Mouse (Mus musculus): Measurements from ENCODE around the gene Tuba1a. TPM values are rescaled to one million over a fixed set of nuclear protein-coding genes. Genes with fewer than 3 reads are reported as not detected.
A peak's percentile ranks its signal among the peaks of the same experiment; 100 is the strongest.
"Not testable (repeated sequence)": the region's sequence is repeated elsewhere in the genome, so short reads cannot be mapped to it uniquely, and the experiment has no call there.

Gene Tuba1a
- polyA plus RNA-seq, 1 experiment from 2014 or later = 1,001 TPM

DNA sequence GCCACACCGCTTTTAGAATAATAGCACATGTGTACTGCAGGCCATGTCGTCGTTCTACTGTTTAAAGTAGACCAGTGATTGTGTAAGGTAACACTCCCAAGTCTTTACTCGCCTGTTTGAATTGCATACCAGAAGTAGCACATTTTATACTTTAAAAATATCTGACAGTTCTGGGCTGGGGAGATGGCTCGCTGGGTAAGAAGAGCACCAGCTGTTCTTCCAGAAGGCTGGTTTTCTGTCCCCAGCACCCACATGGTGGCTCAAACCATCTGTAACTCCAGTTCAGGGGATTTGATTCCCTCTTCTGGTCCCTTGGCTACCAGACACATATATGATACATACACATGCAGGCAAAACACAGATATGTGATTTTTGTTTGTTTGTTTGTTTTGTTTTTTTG, 4.0 kb upstream of the Tuba1a start:
- H3K9ac ChIP-seq (ENCODE audit: low read length) = no peak overlapping the region
- H3K4me2 ChIP-seq (ENCODE audit: low read depth, low read length) = no peak overlapping the region
- 57% methylated on average over 5 of the region's 5 CpGs for WGBS
- no peak for ATAC-seq (ENCODE audit: insufficient read depth, low FRiP score)
- no peaks in the 10 kb centered on the region for H3K27me3 ChIP-seq (ENCODE audit: control insufficient read depth, insufficient read depth, low read length)
- H3K27ac ChIP-seq (ENCODE audit: low read length) = no peak overlapping the region
- no peak overlapping the region for H3K4me3 ChIP-seq (replicated peaks; ENCODE audit: low read length)
- no peaks in the 10 kb centered on the region for H3K4me1 ChIP-seq (ENCODE audit: control insufficient read depth, insufficient read depth, low read length)
- no peaks in the 10 kb centered on the region for H3K9me3 ChIP-seq (replicated peaks; ENCODE audit: control insufficient read depth, low read length)
- no peaks in the 10 kb centered on the region for H3K36me3 ChIP-seq (ENCODE audit: control insufficient read depth, insufficient read depth, low read length)

DNA sequence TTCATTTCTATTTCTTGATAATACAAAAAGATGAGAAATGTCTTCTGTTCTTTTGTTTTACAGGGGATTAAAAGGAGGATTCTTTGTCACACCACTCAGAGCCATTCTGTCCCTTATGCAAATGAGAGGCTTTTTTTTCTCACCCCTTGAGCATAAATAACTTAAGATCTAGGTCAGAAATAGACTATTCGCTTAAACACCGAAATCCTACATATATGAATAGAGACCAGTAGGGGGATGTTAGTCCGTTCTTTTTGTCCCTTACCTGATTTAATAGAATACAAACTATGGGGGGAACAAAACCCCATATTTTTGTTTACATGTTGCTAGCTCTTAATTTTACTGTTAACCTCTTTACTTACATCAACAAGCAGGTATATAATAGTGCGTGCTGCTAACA, 2.5 kb upstream of the Tuba1a start:
- Histone ChIP-seq H3K9me3 (replicated peaks; ENCODE audit: control insufficient read depth, low read length) (no peaks in the 10 kb centered on the region), H3K9ac (ENCODE audit: low read length) (no peak overlapping the region), H3K4me2 (ENCODE audit: low read depth, low read length) (no peak overlapping the region), H3K36me3 (ENCODE audit: control insufficient read depth, insufficient read depth, low read length) (no peaks in the 10 kb centered on the region), H3K27me3 (ENCODE audit: control insufficient read depth, insufficient read depth, low read length) (no peaks in the 10 kb centered on the region), H3K4me3 (replicated peaks; ENCODE audit: low read length) (no peak overlapping the region), H3K27ac (ENCODE audit: low read length) (no peak overlapping the region), H3K4me1 (ENCODE audit: control insufficient read depth, insufficient read depth, low read length) (0 out of 2 replicates have a peak, but pooled peaks cover 2% of the 10 kb centered on the region)
- ATAC-seq (ENCODE audit: insufficient read depth, low FRiP score) = no peak
- 93% methylated on average over 4 of the region's 4 CpGs for WGBS

DNA sequence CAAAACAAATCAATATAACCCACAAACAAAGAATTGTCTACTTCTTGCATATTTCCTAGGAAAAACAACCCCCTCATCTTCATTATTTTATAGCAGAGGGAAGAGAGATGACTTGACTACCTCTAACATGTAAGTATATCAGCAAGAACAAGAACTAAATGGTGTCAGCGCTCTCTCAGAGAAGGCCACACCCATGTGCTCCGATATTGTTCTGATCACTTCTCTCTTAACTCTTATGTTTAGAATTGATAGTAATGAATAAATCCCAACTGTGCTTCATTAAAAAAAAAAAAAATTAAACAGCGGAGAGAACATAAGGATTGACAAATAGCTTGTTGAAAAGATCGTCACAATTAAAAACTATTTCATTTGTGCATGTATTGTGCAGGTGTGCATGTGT, 1.8 kb upstream of the Tuba1a start:
- Histone ChIP-seq H3K9me3 (replicated peaks; ENCODE audit: control insufficient read depth, low read length) (no peaks in the 10 kb centered on the region), H3K4me3 (replicated peaks; ENCODE audit: low read length) (no peak overlapping the region), H3K4me2 (ENCODE audit: low read depth, low read length) (no peak overlapping the region), H3K27me3 (ENCODE audit: control insufficient read depth, insufficient read depth, low read length) (no peaks in the 10 kb centered on the region), H3K36me3 (ENCODE audit: control insufficient read depth, insufficient read depth, low read length) (no peaks in the 10 kb centered on the region), H3K4me1 (ENCODE audit: control insufficient read depth, insufficient read depth, low read length) (0 out of 2 replicates have a peak, but pooled peaks cover 2% of the 10 kb centered on the region), H3K27ac (ENCODE audit: low read length) (no peak overlapping the region), H3K9ac (ENCODE audit: low read length) (no peak overlapping the region)
- WGBS = 70% methylated on average over 4 of the region's 4 CpGs
- ATAC-seq (ENCODE audit: insufficient read depth, low FRiP score) = no peak

DNA sequence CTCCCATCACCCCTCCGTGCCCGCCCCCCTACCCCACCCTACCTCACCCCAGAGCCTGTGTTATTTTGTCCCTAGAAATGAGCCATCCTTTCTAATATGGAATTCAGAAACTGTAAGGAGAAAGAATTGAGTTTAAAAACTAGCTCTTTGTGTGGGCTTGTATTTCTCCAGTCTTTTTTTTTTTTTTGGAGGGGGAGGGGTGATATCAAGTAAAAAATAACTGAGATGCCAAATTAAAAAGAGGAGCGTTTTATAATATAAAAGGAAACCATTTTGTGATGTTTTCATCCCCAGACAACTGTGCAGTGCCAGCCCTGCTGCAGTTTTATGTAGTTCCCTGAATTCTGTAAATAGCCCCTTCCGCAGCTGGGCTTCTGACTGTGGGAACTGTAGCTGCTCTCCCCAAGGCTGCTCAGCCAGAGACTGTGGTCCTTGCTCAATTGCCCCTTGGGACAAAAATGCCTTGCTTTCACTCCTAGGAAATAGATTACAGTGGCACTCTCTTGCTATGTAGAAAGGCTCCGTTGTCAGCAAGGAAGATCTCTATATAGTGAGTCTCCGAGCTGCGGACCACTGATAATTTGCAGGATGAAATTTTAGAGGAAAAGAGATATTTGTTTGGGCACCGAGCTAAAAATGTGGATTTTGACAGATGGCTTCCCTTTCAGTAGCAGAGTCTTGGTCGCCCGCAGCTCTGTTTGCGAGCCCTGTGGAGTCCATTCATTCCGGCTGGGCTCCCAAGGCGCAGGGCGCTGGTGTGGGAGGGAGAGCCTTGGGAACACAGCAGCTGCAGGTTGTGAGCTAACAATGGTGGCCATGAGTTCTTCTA, 1.1 kb upstream of the Tuba1a start:
- 0 out of 2 replicates have a peak overlapping the region, but pooled peaks have one; percentile 10 for H3K4me3 ChIP-seq (replicated peaks; ENCODE audit: low read length)
- peak overlapping the region; percentile 59 for H3K27ac ChIP-seq (ENCODE audit: low read length)
- 0 out of 2 replicates have a peak, but pooled peaks cover 2% of the 10 kb centered on the region for H3K4me1 ChIP-seq (ENCODE audit: control insufficient read depth, insufficient read depth, low read length)
- no peak for ATAC-seq (ENCODE audit: insufficient read depth, low FRiP score)
- WGBS = 29% methylated on average over 14 of the region's 14 CpGs
- H3K9me3 ChIP-seq (replicated peaks; ENCODE audit: control insufficient read depth, low read length) = no peaks in the 10 kb centered on the region
- peak overlapping the region; percentile 30 for H3K4me2 ChIP-seq (ENCODE audit: low read depth, low read length)
- no peaks in the 10 kb centered on the region for H3K36me3 ChIP-seq (ENCODE audit: control insufficient read depth, insufficient read depth, low read length)
- no peaks in the 10 kb centered on the region for H3K27me3 ChIP-seq (ENCODE audit: control insufficient read depth, insufficient read depth, low read length)
- peak overlapping the region; percentile 30 for H3K9ac ChIP-seq (ENCODE audit: low read length)

DNA sequence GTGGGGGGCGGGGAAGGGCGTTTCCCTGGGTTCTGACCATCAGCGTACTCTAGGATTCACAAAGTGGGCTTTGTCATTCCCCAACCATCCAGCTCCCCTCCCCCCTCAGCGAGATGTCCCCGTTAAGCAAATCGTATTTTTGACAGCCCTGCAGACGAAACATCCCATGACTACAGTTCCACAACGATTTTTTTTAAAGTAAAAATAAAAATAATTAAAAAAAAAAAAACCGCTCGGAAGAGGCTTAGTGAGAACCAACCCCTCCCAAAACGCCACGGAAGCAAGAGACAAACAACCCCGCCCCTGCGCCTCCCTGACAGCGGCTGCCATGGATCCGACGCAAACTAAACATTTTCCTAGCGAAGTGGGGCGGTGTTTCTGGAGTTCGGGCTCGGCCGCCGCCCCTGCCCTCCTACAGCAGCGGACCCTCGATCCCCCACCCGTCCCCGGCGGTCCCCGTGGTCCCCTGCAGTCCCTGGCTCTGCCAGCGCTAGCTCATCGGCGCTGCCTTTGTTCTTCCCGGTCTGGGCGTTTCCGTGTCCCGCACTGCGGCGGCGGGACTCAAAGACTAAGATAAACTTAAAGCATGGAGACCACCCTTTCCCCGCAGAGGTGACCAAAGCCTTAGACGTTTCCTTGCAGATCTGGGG, 627 bp downstream of the Tuba1a start:
- H3K36me3 ChIP-seq (ENCODE audit: control insufficient read depth, insufficient read depth, low read length) = no peaks in the 10 kb centered on the region
- H3K27ac ChIP-seq (ENCODE audit: low read length) = peak overlapping the region; percentile 97
- ATAC-seq (ENCODE audit: insufficient read depth, low FRiP score) = peak; percentile 58
- peak overlapping the region; percentile 93 for H3K9ac ChIP-seq (ENCODE audit: low read length)
- WGBS = under 1% methylated on average over 41 of the region's 41 CpGs
- H3K4me2 ChIP-seq (ENCODE audit: low read depth, low read length) = peak overlapping the region; percentile 44
- 0 out of 2 replicates have a peak, but pooled peaks cover 2% of the 10 kb centered on the region for H3K4me1 ChIP-seq (ENCODE audit: control insufficient read depth, insufficient read depth, low read length)
- H3K4me3 ChIP-seq (replicated peaks; ENCODE audit: low read length) = peak overlapping the region; percentile 89
- H3K9me3 ChIP-seq (replicated peaks; ENCODE audit: control insufficient read depth, low read length) = no peaks in the 10 kb centered on the region
- no peaks in the 10 kb centered on the region for H3K27me3 ChIP-seq (ENCODE audit: control insufficient read depth, insufficient read depth, low read length)

DNA sequence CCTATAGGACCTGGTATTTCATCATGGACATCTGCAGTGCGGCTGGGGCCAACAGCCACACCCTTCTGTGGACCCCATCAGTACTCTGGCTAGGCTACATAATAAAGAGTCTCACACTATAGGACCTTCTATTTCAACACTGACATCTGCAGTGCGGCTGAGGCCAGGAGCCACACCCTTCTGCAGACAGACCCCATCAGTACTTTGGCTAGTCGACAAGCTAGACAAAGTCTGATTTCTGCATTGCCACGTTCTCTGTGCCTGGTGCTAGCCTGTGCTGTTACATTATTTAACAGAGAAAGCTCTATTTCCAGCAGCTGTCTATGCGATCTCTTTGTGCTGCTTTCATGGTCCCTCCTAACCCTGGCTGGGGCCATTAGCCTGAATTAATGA, 1.4 kb downstream of the Tuba1a start:
- WGBS = 17% methylated on average over 5 of the region's 5 CpGs
- H3K9ac ChIP-seq (ENCODE audit: low read length) = peak overlapping the region; percentile 44
- no peaks in the 10 kb centered on the region for H3K36me3 ChIP-seq (ENCODE audit: control insufficient read depth, insufficient read depth, low read length)
- peak overlapping the region; percentile 44 for H3K4me2 ChIP-seq (ENCODE audit: low read depth, low read length)
- no peaks in the 10 kb centered on the region for H3K9me3 ChIP-seq (replicated peaks; ENCODE audit: control insufficient read depth, low read length)
- ATAC-seq (ENCODE audit: insufficient read depth, low FRiP score) = peak; percentile 23; the same call in 1 of the 2 replicates
- H3K27ac ChIP-seq (ENCODE audit: low read length) = peak overlapping the region; percentile 74
- peak overlapping the region; percentile 89 for H3K4me3 ChIP-seq (replicated peaks; ENCODE audit: low read length)
- H3K4me1 ChIP-seq (ENCODE audit: control insufficient read depth, insufficient read depth, low read length) = 0 out of 2 replicates have a peak, but pooled peaks cover 2% of the 10 kb centered on the region
- H3K27me3 ChIP-seq (ENCODE audit: control insufficient read depth, insufficient read depth, low read length) = no peaks in the 10 kb centered on the region

DNA sequence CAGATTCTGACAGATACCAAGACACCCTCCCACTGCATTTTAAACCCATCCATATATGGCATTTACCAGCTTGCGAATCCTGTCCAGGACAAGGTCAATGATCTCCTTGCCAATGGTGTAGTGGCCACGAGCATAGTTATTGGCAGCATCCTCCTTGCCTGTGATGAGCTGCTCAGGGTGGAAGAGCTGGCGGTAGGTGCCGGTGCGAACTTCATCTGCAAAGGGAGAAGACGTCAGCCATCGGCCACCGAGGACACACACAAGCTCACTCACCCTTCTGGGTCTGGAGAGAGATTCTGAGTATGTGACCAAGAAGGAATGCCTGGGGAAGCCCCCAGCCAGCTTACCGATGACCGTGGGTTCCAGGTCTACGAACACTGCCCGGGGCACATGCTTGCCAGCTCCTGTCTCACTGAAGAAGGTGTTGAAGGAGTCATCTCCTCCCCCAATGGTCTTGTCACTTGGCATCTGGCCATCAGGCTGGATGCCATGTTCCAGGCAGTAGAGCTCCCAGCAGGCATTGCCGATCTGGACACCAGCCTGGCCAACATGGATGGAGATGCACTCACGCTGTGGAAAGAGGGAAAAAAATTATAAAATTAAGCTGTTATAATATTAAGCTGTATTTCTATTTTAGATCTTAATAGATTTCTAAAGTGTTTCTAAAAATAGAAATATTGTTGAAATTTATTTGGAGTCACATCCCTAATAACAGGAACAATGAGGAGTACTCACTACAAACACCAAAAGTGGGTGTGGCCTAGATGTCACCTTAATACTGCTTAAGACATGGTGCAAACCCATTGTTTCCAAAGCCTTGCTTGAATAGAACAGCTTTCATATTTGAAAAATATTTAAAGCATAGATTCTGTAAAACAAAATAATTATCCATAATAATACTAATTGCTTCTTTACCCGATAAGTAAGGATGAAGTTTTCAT, 2.1 kb downstream of the Tuba1a start:
- H3K9me3 ChIP-seq (replicated peaks; ENCODE audit: control insufficient read depth, low read length); H3K27ac ChIP-seq (ENCODE audit: low read length); H3K36me3 ChIP-seq (ENCODE audit: control insufficient read depth, insufficient read depth, low read length); H3K27me3 ChIP-seq (ENCODE audit: control insufficient read depth, insufficient read depth, low read length); H3K4me1 ChIP-seq (ENCODE audit: control insufficient read depth, insufficient read depth, low read length); ATAC-seq (ENCODE audit: insufficient read depth, low FRiP score): not testable (repeated sequence)
- Histone ChIP-seq H3K9ac (ENCODE audit: low read length) (peak overlapping the region; percentile 44), H3K4me3 (replicated peaks; ENCODE audit: low read length) (peak overlapping the region; percentile 89), H3K4me2 (ENCODE audit: low read depth, low read length) (peak overlapping the region; percentile 44)
- 86% methylated on average over 11 of the region's 15 CpGs for whole genome bisulfite sequencing

DNA sequence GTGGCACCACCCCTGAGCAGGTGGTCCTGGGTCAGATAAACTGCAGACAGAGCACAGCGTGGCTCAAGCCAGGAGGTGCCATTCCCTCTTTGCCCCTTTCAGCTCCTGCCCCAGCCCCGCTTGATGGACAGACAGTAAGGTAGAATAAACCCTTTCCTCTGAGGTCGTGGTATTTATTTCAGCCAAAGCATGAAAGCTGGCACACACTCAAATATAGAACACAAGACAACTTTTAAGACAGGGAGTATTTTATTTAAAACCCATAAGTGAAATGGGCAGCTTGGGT, 4.0 kb downstream of the Tuba1a start:
- Histone ChIP-seq H3K27me3 (ENCODE audit: control insufficient read depth, insufficient read depth, low read length) (no peaks in the 10 kb centered on the region), H3K36me3 (ENCODE audit: control insufficient read depth, insufficient read depth, low read length) (no peaks in the 10 kb centered on the region), H3K9me3 (replicated peaks; ENCODE audit: control insufficient read depth, low read length) (no peaks in the 10 kb centered on the region), H3K4me2 (ENCODE audit: low read depth, low read length) (no peak overlapping the region), H3K4me3 (replicated peaks; ENCODE audit: low read length) (no peak overlapping the region), H3K4me1 (ENCODE audit: control insufficient read depth, insufficient read depth, low read length) (0 out of 2 replicates have a peak, but pooled peaks cover 2% of the 10 kb centered on the region), H3K27ac (ENCODE audit: low read length) (no peak overlapping the region), H3K9ac (ENCODE audit: low read length) (no peak overlapping the region)
- no peak for ATAC-seq (ENCODE audit: insufficient read depth, low FRiP score)
- 66% methylated on average over 3 of the region's 3 CpGs for WGBS

Data from stomach, embryonic 16.5 days (tissue).